Mouse (Mus musculus) lung, postnatal 4 days (tissue): Measurements from ENCODE around the gene A830018L16Rik.
"Not testable (repeated sequence)": the region's sequence is repeated elsewhere in the genome, so short reads cannot be mapped to it uniquely, and the experiment has no call there.

Experiments
- DNase-seq, 2 experiments: peaks; one replicate each; pipeline ENCODE4 v3.0.0; 2021

Gene A830018L16Rik

GRCm38 (mm10) chr1:12008789-12009550 is 595.1 kb downstream of the A830018L16Rik start:
- DNase-seq = no peak

DNA sequence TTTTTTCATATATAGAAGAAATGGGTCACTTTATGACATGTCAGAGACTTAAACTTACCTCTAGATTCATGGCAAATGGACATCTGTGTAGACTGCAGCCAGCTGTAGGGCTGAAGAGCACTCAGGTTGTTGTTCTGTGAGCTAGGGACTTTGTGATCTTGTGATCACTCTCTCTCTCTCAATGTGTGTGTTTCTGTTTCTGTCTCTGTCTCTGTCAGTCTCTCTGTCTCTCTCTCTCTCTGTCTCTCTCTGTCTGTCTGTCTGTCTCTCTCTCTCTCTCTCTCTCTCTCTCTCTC is 595.6 kb downstream of the A830018L16Rik start:
- DNase-seq = no peak

GRCm38 (mm10) chr1:12010607-12011006 is 596.7 kb downstream of the A830018L16Rik start:
- DNase-seq = no peak

DNA sequence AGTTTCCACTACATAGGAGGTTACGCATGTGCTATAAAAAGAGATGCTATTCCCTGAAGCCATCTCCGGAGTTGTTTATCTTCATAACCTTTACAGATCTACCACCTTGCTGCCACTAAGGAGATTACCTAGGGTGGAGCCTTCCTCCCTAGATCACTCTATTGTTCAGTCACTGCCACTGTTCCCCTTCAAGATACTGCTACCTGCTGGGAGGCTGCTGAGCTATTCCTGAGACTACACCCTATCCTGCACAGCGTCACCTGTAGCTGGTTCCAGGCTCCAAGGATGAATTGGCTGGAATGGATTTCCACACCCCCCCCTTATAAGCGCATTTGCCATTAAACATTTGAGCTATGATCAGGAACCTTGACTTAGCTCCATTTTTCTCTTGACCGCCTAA is 606.7 kb downstream of the A830018L16Rik start:
- DNase-seq = not testable (repeated sequence)
